Mouse (Mus musculus) G1E (cell line): ENCODE measurements at regions not wholly inside any gene's neighbourhood (a gene's known extent, or its start where the extent isn't known, plus 50 kb on each side); places are given as distances from the start of the nearest gene placed in this dataset.

ENCODE experiments used
- CTCF ChIP-seq: IDR thresholded peaks from 2 replicates; pipeline ENCODE4 v1.5.1; 2012; ENCODE audit warnings: low read depth, low read length, inconsistent platforms, mixed read lengths
- GATA1 ChIP-seq: IDR thresholded peaks from 2 replicates; pipeline ENCODE4 v1.6.1; 2012; ENCODE audit warnings: borderline replicate concordance, low read length, inconsistent platforms, mixed read lengths
- POLR2AphosphoS5 ChIP-seq: IDR thresholded peaks from 2 replicates; pipeline ENCODE4 v1.6.1; 2012; ENCODE audit warnings: low read depth, low read length, inconsistent platforms; ENCODE audit not compliant: insufficient replicate concordance

DNA sequence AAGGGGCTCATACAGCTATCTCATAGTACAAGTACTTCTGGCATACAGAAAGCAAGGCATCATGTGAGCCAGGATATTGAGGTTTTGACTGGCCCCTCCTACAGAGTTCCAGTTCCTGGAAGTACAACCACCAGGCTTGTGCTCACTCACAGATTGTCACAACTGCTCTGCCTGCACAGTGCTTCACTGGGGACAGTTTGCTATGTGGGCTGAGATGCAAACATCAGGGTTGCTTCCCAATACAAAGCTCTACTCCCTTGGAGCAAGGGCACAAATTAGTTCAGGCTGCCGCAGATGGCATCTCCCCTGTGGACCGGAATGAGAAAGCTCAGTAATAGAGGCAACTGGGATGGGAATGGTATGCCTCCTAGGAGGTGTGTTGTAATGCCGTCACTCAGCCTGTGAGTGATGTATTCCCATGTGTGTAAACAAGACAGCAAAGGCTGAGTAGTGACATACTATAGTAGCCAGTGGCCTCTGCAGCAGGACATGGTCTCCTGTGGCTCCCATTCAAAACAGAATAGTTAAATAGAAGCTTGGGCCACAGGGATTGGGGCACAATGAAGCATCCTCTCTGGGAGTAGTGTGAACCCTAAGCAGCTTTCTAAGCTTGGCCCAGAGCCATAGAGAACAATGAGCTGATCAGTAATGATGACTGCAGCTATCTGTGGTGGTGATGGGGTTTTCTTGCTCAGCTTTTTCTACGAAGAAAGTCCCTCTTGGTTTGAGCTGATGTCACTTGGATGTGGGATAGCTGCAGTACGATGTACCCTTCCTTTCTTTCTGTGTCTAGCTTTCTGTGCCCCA lies 148.8 kb upstream of the Cd180 start:
- TF ChIP-seq POLR2AphosphoS5: no peak
- TF ChIP-seq CTCF: no peak
- TF ChIP-seq GATA1: no peak
